Mouse (Mus musculus) thymus, adult 2 months (tissue): ENCODE data around the gene Mars2. TPM values are rescaled to one million over a fixed set of nuclear protein-coding genes. Genes with fewer than 3 reads are reported as not detected.

ENCODE experiments used
- DNase-seq: peaks from one replicate; pipeline ENCODE4 v3.0.0; 2021
- H3K27ac ChIP-seq: fragments of 200-500 bp; 2 replicates; pipeline ENCODE4 v1.5.1; 2012; ENCODE audit warnings: low read length, control low read depth; ENCODE audit not compliant: control insufficient read depth, insufficient read depth
- H3K27me3 ChIP-seq: fragments of 200-500 bp; 2 replicates; pipeline ENCODE4 v1.6.1; 2012; ENCODE audit warnings: mild to moderate bottlenecking, low read length, moderate library complexity, mixed read lengths; ENCODE audit not compliant: control insufficient read depth, insufficient read depth
- H3K36me3 ChIP-seq: fragments of 200-500 bp; 2 replicates; pipeline ENCODE4 v1.6.1; 2012; ENCODE audit warnings: mild to moderate bottlenecking, low read length, moderate library complexity; ENCODE audit not compliant: control insufficient read depth, insufficient read depth
- H3K4me1 ChIP-seq: fragments of 200-500 bp; replicated peaks from 2 replicates; pipeline ENCODE4 v1.6.1; 2012; ENCODE audit warnings: low read length; ENCODE audit not compliant: control insufficient read depth, insufficient read depth
- H3K4me3 ChIP-seq: fragments of 200-500 bp; 2 replicates; pipeline ENCODE4 v1.5.1; 2012; ENCODE audit warnings: mild to moderate bottlenecking, low read length, control low read depth, moderate library complexity; ENCODE audit not compliant: control insufficient read depth, insufficient read depth
- CTCF ChIP-seq: fragments of 200-500 bp; IDR thresholded peaks from 2 replicates; pipeline ENCODE4 v1.5.1; 2012; ENCODE audit warnings: mild to moderate bottlenecking, control low read depth, low read length, moderate library complexity, borderline replicate concordance; ENCODE audit not compliant: control insufficient read depth, poor library complexity, insufficient read depth; ENCODE audit errors: extremely low read depth
- POLR2A ChIP-seq: fragments of 200-500 bp; IDR thresholded peaks from 2 replicates; pipeline ENCODE4 v1.6.1; 2012; ENCODE audit warnings: mild to moderate bottlenecking, low read length, control low read depth, moderate library complexity; ENCODE audit not compliant: control insufficient read depth, poor library complexity, insufficient read depth; ENCODE audit errors: extremely low read depth
- WGBS: fragments of 180-500 bp; shearing (Covaris S2); methylation state at CpG from one replicate; pipeline ENCODE4 v1.1.7; 2018; 5-methylcytosine and 5-hydroxymethylcytosine counted together
- polyA plus RNA-seq: library from polyadenylated mRNA; depleted of rRNA; stranded (reverse); fragments of >200 nt; gene quantifications from 2 replicates; pipeline ENCODE4 v1.2.3, GENCODE M21; 2012

Gene Mars2
- polyA plus RNA-seq, 1 experiment: 4.9 TPM

GRCm38 (mm10) chr1:55210202-55210965, 26.6 kb upstream of the Mars2 start:
- peak; percentile 70 for DNase-seq
- WGBS: 18% methylated on average over 12 of the region's 12 CpGs
- Histone ChIP-seq H3K36me3 (no peaks in the 10 kb centered on the region), H3K27me3 (no peaks in the 10 kb centered on the region), H3K4me1 (peaks cover 21% of the 10 kb centered on the region), H3K27ac (peak overlapping the region; percentile 73), H3K4me3 (peak overlapping the region; percentile 27; the same call in 1 of the 2 replicates)
- TF ChIP-seq POLR2A (peak; percentile 55), CTCF (no peak)

GRCm38 (mm10) chr1:55211081-55211480, 25.9 kb upstream of the Mars2 start:
- Histone ChIP-seq H3K27me3 (no peaks in the 10 kb centered on the region), H3K4me1 (peaks cover 28% of the 10 kb centered on the region), H3K4me3 (no peak overlapping the region), H3K27ac (no peak overlapping the region), H3K36me3 (no peaks in the 10 kb centered on the region)
- TF ChIP-seq POLR2A (no peak), CTCF (no peak)
- 89% methylated on average over 8 of the region's 8 CpGs for WGBS
- DNase-seq: no peak

- WGBS: 94% methylated on average over 4 of the region's 4 CpGs
- peaks cover 28% of the 10 kb centered on the region for H3K4me1 ChIP-seq
- no peak for TF ChIP-seq CTCF
- TF ChIP-seq POLR2A: no peak
- no peaks in the 10 kb centered on the region for H3K36me3 ChIP-seq
- DNase-seq: no peak
- H3K4me3 ChIP-seq: no peak overlapping the region
- H3K27me3 ChIP-seq: no peaks in the 10 kb centered on the region
- H3K27ac ChIP-seq: no peak overlapping the region
Measured at GRCm38 (mm10) chr1:55212771-55213170, 24.2 kb upstream of the Mars2 start.

- no peak for DNase-seq
- WGBS: 86% methylated on average over 6 of the region's 6 CpGs
- no peak for TF ChIP-seq CTCF
- no peak for TF ChIP-seq POLR2A
- H3K4me1 ChIP-seq: peaks cover 25% of the 10 kb centered on the region
- no peaks in the 10 kb centered on the region for H3K27me3 ChIP-seq
- H3K36me3 ChIP-seq: no peaks in the 10 kb centered on the region
- no peak overlapping the region for H3K27ac ChIP-seq
- no peak overlapping the region for H3K4me3 ChIP-seq
Measured at GRCm38 (mm10) chr1:55213475-55213874, 23.5 kb upstream of the Mars2 start.

- no peak for TF ChIP-seq POLR2A
- no peak for TF ChIP-seq CTCF
- 95% methylated on average over 6 of the region's 6 CpGs for WGBS
- no peak for DNase-seq
- no peak overlapping the region for H3K27ac ChIP-seq
- H3K4me3 ChIP-seq: no peak overlapping the region
- peaks cover 23% of the 10 kb centered on the region for H3K4me1 ChIP-seq
- no peaks in the 10 kb centered on the region for H3K27me3 ChIP-seq
- H3K36me3 ChIP-seq: no peaks in the 10 kb centered on the region
Measured at GRCm38 (mm10) chr1:55213936-55214335, 23.0 kb upstream of the Mars2 start.

GRCm38 (mm10) chr1:55215185-55215813, 21.7 kb upstream of the Mars2 start:
- Histone ChIP-seq H3K4me1 (peaks cover 15% of the 10 kb centered on the region), H3K27me3 (no peaks in the 10 kb centered on the region), H3K4me3 (no peak overlapping the region), H3K36me3 (no peaks in the 10 kb centered on the region), H3K27ac (peak overlapping the region; percentile 76)
- TF ChIP-seq POLR2A: 0 out of 2 replicates have a peak, but pooled peaks have one; percentile 31
- TF ChIP-seq CTCF: no peak
- WGBS: 24% methylated on average over 11 of the region's 11 CpGs
- DNase-seq: peak; percentile 53
